Mouse (Mus musculus) liver, embryonic 13.5 days (tissue): Measurements from ENCODE around the gene Nkd1. TPM values are rescaled to one million over a fixed set of nuclear protein-coding genes. Genes with fewer than 3 reads are reported as not detected.
A peak's percentile ranks its signal among the peaks of the same experiment; 100 is the strongest.

Experiments
- ATAC-seq: fragments of 200-750 bp; cut with Nextera tagmentation; 2 replicates; pipeline ENCODE4 v1.8.0; 2017; ENCODE audit warnings: low read depth, mild to moderate bottlenecking, moderate number of reproducible peaks, moderate library complexity
- DNase-seq: peaks from one replicate; pipeline ENCODE4 v3.0.0; 2022
- H3K27ac ChIP-seq: fragments of 300-500 bp; sonication (generic); 2 replicates; pipeline ENCODE4 v1.5.1; 2015; ENCODE audit warnings: moderate library complexity, mild to moderate bottlenecking, inconsistent platforms
- H3K27me3 ChIP-seq: fragments of 300-500 bp; sonication (generic); 2 replicates; pipeline ENCODE4 v1.6.1; 2015; ENCODE audit warnings: mild to moderate bottlenecking, inconsistent platforms
- H3K36me3 ChIP-seq: fragments of 300-500 bp; sonication (generic); 2 replicates; pipeline ENCODE4 v1.6.1; 2015; ENCODE audit warnings: mild to moderate bottlenecking, inconsistent platforms
- H3K4me1 ChIP-seq: fragments of 300-500 bp; sonication (generic); replicated peaks from 2 replicates; pipeline ENCODE4 v1.6.1; 2015; ENCODE audit warnings: inconsistent platforms
- H3K4me2 ChIP-seq: fragments of 300-500 bp; sonication (generic); 2 replicates; pipeline ENCODE4 v1.6.1; 2015; ENCODE audit warnings: inconsistent platforms, mild to moderate bottlenecking, moderate library complexity
- H3K4me3 ChIP-seq: fragments of 300-500 bp; sonication (generic); replicated peaks from 2 replicates; pipeline ENCODE4 v1.5.1; 2015; ENCODE audit warnings: mild to moderate bottlenecking, inconsistent platforms
- H3K9ac ChIP-seq: fragments of 300-500 bp; sonication (generic); 2 replicates; pipeline ENCODE4 v1.6.1; 2015; ENCODE audit warnings: mild to moderate bottlenecking, inconsistent platforms
- H3K9me3 ChIP-seq: fragments of 300-500 bp; sonication (generic); replicated peaks from 2 replicates; pipeline ENCODE4 v1.6.1; 2016; ENCODE audit warnings: inconsistent platforms
- WGBS: fragments of 180-500 bp; shearing (Covaris S2); methylation state at CpG from one replicate; pipeline ENCODE4 v1.1.7; 2015; ENCODE audit not compliant: insufficient replicate concordance; 5-methylcytosine and 5-hydroxymethylcytosine counted together
- polyA plus RNA-seq: library from polyadenylated mRNA; unstranded; fragments of >200 nt; fragmentation: Nextera tagmentation; extraction: Ambion mirVana; gene quantifications from 2 replicates; pipeline ENCODE4 v1.2.1, GENCODE M21; 2015

Gene Nkd1
- polyA plus RNA-seq, 1 experiment from 2014 or later: 2.2 TPM

- no peak overlapping the region for H3K4me3 ChIP-seq
- H3K36me3 ChIP-seq: no peaks in the 10 kb centered on the region
- no peaks in the 10 kb centered on the region for H3K27me3 ChIP-seq
- H3K4me1 ChIP-seq: no peaks in the 10 kb centered on the region
- no peak overlapping the region for H3K27ac ChIP-seq
- no peaks in the 10 kb centered on the region for H3K9me3 ChIP-seq
- DNase-seq (no peak), ATAC-seq (no peak)
- H3K4me2 ChIP-seq: no peak overlapping the region
- 64% methylated on average over 4 of the region's 4 CpGs for WGBS
- H3K9ac ChIP-seq: no peak overlapping the region
These were observed 18.8 kb downstream of the Nkd1 start for GRCm38 (mm10) chr8:88539963-88540362.

GRCm38 (mm10) chr8:88542596-88543213, 21.6 kb downstream of the Nkd1 start:
- WGBS: 67% methylated on average over 9 of the region's 9 CpGs
- no peak overlapping the region for H3K27ac ChIP-seq

GRCm38 (mm10) chr8:88544677-88545076, 23.5 kb downstream of the Nkd1 start:
- Histone ChIP-seq H3K4me3 (no peak overlapping the region), H3K36me3 (no peaks in the 10 kb centered on the region), H3K4me1 (no peaks in the 10 kb centered on the region), H3K4me2 (no peak overlapping the region), H3K27me3 (no peaks in the 10 kb centered on the region), H3K9ac (no peak overlapping the region), H3K9me3 (no peaks in the 10 kb centered on the region), H3K27ac (no peak overlapping the region)
- WGBS: 57% methylated on average over 4 of the region's 4 CpGs
- ATAC-seq: no peak
- DNase-seq: no peak

More at GRCm38 (mm10) chr8:88542596-88543213, 21.6 kb downstream of the Nkd1 start:
- no peaks in the 10 kb centered on the region for H3K4me1 ChIP-seq
- H3K4me3 ChIP-seq: no peak overlapping the region
- H3K4me2 ChIP-seq: no peak overlapping the region
- H3K27me3 ChIP-seq: no peaks in the 10 kb centered on the region
- DNase-seq (no peak), ATAC-seq (no peak)
- H3K9ac ChIP-seq: no peak overlapping the region
- no peaks in the 10 kb centered on the region for H3K9me3 ChIP-seq
- no peaks in the 10 kb centered on the region for H3K36me3 ChIP-seq

GRCm38 (mm10) chr8:88545441-88545840, 24.3 kb downstream of the Nkd1 start:
- no peaks in the 10 kb centered on the region for H3K9me3 ChIP-seq
- no peak overlapping the region for H3K27ac ChIP-seq
- no peak overlapping the region for H3K9ac ChIP-seq
- no peaks in the 10 kb centered on the region for H3K27me3 ChIP-seq
- DNase-seq (no peak), ATAC-seq (no peak)
- H3K4me1 ChIP-seq: no peaks in the 10 kb centered on the region
- no peaks in the 10 kb centered on the region for H3K36me3 ChIP-seq
- WGBS: 73% methylated on average over 7 of the region's 7 CpGs
- no peak overlapping the region for H3K4me2 ChIP-seq
- no peak overlapping the region for H3K4me3 ChIP-seq

- H3K4me3 ChIP-seq: no peak overlapping the region
- H3K4me2 ChIP-seq: no peak overlapping the region
- H3K9ac ChIP-seq: no peak overlapping the region
- H3K4me1 ChIP-seq: no peaks in the 10 kb centered on the region
- no peak overlapping the region for H3K27ac ChIP-seq
- H3K27me3 ChIP-seq: no peaks in the 10 kb centered on the region
- WGBS: 76% methylated on average over 18 of the region's 18 CpGs
- ATAC-seq (no peak), DNase-seq (no peak)
- no peaks in the 10 kb centered on the region for H3K9me3 ChIP-seq
- H3K36me3 ChIP-seq: no peaks in the 10 kb centered on the region
These were observed 25.0 kb downstream of the Nkd1 start for GRCm38 (mm10) chr8:88546032-88546732.

GRCm38 (mm10) chr8:88555669-88556068, 34.5 kb downstream of the Nkd1 start:
- no peaks in the 10 kb centered on the region for H3K27me3 ChIP-seq
- H3K4me2 ChIP-seq: no peak overlapping the region
- H3K27ac ChIP-seq: no peak overlapping the region
- whole genome bisulfite sequencing: 55% methylated on average over 4 of the region's 4 CpGs
- no peak overlapping the region for H3K9ac ChIP-seq
- DNase-seq: no peak
- no peaks in the 10 kb centered on the region for H3K36me3 ChIP-seq
- peak; percentile 41; the same call in 1 of the 2 replicates for ATAC-seq
- H3K4me1 ChIP-seq: no peaks in the 10 kb centered on the region
- no peaks in the 10 kb centered on the region for H3K9me3 ChIP-seq
- no peak overlapping the region for H3K4me3 ChIP-seq

GRCm38 (mm10) chr8:88559985-88560473, 38.9 kb downstream of the Nkd1 start:
- Histone ChIP-seq H3K9me3 (no peaks in the 10 kb centered on the region), H3K27me3 (no peaks in the 10 kb centered on the region), H3K4me1 (peaks cover 3% of the 10 kb centered on the region), H3K9ac (no peak overlapping the region), H3K36me3 (no peaks in the 10 kb centered on the region), H3K4me2 (no peak overlapping the region), H3K4me3 (no peak overlapping the region), H3K27ac (no peak overlapping the region)
- no peak for ATAC-seq
- 63% methylated on average over 6 of the region's 6 CpGs for WGBS
- no peak for DNase-seq

GRCm38 (mm10) chr8:88561402-88561801, 40.2 kb downstream of the Nkd1 start:
- no peaks in the 10 kb centered on the region for H3K36me3 ChIP-seq
- no peak overlapping the region for H3K4me3 ChIP-seq
- no peak overlapping the region for H3K4me2 ChIP-seq
- H3K9me3 ChIP-seq: no peaks in the 10 kb centered on the region
- no peak overlapping the region for H3K27ac ChIP-seq
- 53% methylated on average over 3 of the region's 3 CpGs for WGBS
- ATAC-seq (no peak), DNase-seq (no peak)
- no peaks in the 10 kb centered on the region for H3K27me3 ChIP-seq
- H3K9ac ChIP-seq: no peak overlapping the region
- peaks cover 9% of the 10 kb centered on the region for H3K4me1 ChIP-seq

GRCm38 (mm10) chr8:88564256-88564903, 43.2 kb downstream of the Nkd1 start:
- DNase-seq: no peak
- H3K4me1 ChIP-seq: peaks cover 9% of the 10 kb centered on the region
- H3K9ac ChIP-seq: no peak overlapping the region
- 23% methylated on average over 11 of the region's 11 CpGs for WGBS
- no peak overlapping the region for H3K4me3 ChIP-seq
- no peaks in the 10 kb centered on the region for H3K9me3 ChIP-seq
- H3K4me2 ChIP-seq: no peak overlapping the region
- H3K27me3 ChIP-seq: no peaks in the 10 kb centered on the region
- no peaks in the 10 kb centered on the region for H3K36me3 ChIP-seq
- no peak overlapping the region for H3K27ac ChIP-seq
- ATAC-seq: no peak

- no peak for DNase-seq
- no peaks in the 10 kb centered on the region for H3K36me3 ChIP-seq
- no peak overlapping the region for H3K4me2 ChIP-seq
- peaks cover 15% of the 10 kb centered on the region for H3K4me1 ChIP-seq
- no peak for ATAC-seq
- no peaks in the 10 kb centered on the region for H3K27me3 ChIP-seq
- H3K9me3 ChIP-seq: no peaks in the 10 kb centered on the region
- H3K9ac ChIP-seq: no peak overlapping the region
- 71% methylated on average over 4 of the region's 4 CpGs for WGBS
- no peak overlapping the region for H3K4me3 ChIP-seq
- H3K27ac ChIP-seq: no peak overlapping the region
These were observed 45.0 kb downstream of the Nkd1 start for GRCm38 (mm10) chr8:88566119-88566518.

- Histone ChIP-seq H3K27ac (no peak overlapping the region), H3K4me3 (no peak overlapping the region), H3K4me1 (peaks cover 20% of the 10 kb centered on the region), H3K4me2 (no peak overlapping the region), H3K9me3 (no peaks in the 10 kb centered on the region), H3K36me3 (no peaks in the 10 kb centered on the region), H3K27me3 (no peaks in the 10 kb centered on the region), H3K9ac (no peak overlapping the region)
- ATAC-seq: no peak
- DNase-seq: no peak
- 47% methylated on average over 13 of the region's 13 CpGs for WGBS
These were observed 46.4 kb downstream of the Nkd1 start for GRCm38 (mm10) chr8:88567314-88568121.
